Mouse (Mus musculus) CD4-positive, CD25-positive, alpha-beta regulatory T cell (primary cell): ENCODE measurements around the gene Tecr. TPM values are rescaled to one million over a fixed set of nuclear protein-coding genes. Genes with fewer than 3 reads are reported as not detected.

Experiments
- polyA plus RNA-seq: library from polyadenylated mRNA; unstranded; fragments of 100-300 nt; shearing (Covaris generic); gene quantifications from one replicate; pipeline ENCODE4 v1.2.1, GENCODE M21; 2017

Tecr gene
- polyA plus RNA-seq: 417 TPM

GRCm38 (mm10) chr8:83607661-83608397, at the start of gene Tecr, which contains the start of gene Dnajb1:
Tecr (minus strand) TSS chr8:83607971.
Dnajb1 (plus strand) TSS chr8:83608193.

GRCm38 (mm10) chr8:83652030-83652743, 44.4 kb upstream of the Tecr start, which contains the start of gene Gipc1:
Gipc1 (plus strand) TSS chr8:83652677.

GRCm38 (mm10) chr8:83566469-83567395, 41.0 kb downstream of the Tecr start, which contains the start of gene Ndufb7:
Ndufb7 (plus strand) TSS chr8:83566671.

GRCm38 (mm10) chr8:83535736-83536135, 72.0 kb downstream of the Tecr start, which contains the start of gene Olfr370:
Olfr370 (plus strand) TSS chr8:83535780.

Other genes starting within 250 kb of the Tecr start
- gene Clgn, start 218.1 kb downstream of the Tecr start, polyA plus RNA-seq: not detected
- gene Scoc, start 149.6 kb downstream of the Tecr start, polyA plus RNA-seq: 29.7 TPM
- gene Olfr370, start 72.2 kb downstream of the Tecr start, polyA plus RNA-seq: 0.05 TPM
- gene Ndufb7, start 41.3 kb downstream of the Tecr start, polyA plus RNA-seq: 232 TPM
- gene Dnajb1, start 222 bp upstream of the Tecr start, polyA plus RNA-seq: 74.2 TPM
- 59.2 TPM for gene Gipc1, start 44.7 kb upstream of the Tecr start, polyA plus RNA-seq
- gene Ptger1, start 58.7 kb upstream of the Tecr start, polyA plus RNA-seq: 2.7 TPM
- 210 TPM for gene Pkn1, start 91.2 kb upstream of the Tecr start, polyA plus RNA-seq
- gene Ddx39, start 107.2 kb upstream of the Tecr start, polyA plus RNA-seq: 197 TPM
- 485 TPM for gene Adgre5, start 133.4 kb upstream of the Tecr start, polyA plus RNA-seq